Mouse (Mus musculus): ENCODE data around the gene Plekhf1. TPM values are rescaled to one million over a fixed set of nuclear protein-coding genes. Genes with fewer than 3 reads are reported as not detected.

Plekhf1 gene
- polyA plus RNA-seq, 1 experiment from 2014 or later: 5.4 TPM

Other genes with a start within 250 kb of the Plekhf1 start
- 35.7 and 36.8 TPM in 2 replicates for gene Uri1, start 204.5 kb downstream of the Plekhf1 start, polyA plus RNA-seq (2015; fragmentation: Nextera tagmentation; extraction: Ambion mirVana)
- 55.6 and 62.3 TPM in 2 replicates for gene Ccne1, start 120.5 kb downstream of the Plekhf1 start, polyA plus RNA-seq (2015; fragmentation: Nextera tagmentation; extraction: Ambion mirVana)
- 16.5 and 17.6 TPM in 2 replicates for gene 1600014C10Rik, start 44.8 kb downstream of the Plekhf1 start, polyA plus RNA-seq (2015; fragmentation: Nextera tagmentation; extraction: Ambion mirVana)
- gene Pop4, start 43.4 kb upstream of the Plekhf1 start, polyA plus RNA-seq (2015; fragmentation: Nextera tagmentation; extraction: Ambion mirVana): 54.6 and 55.0 TPM in 2 replicates

Measured in limb, embryonic 15.5 days (tissue).